Mouse (Mus musculus) gastrocnemius, adult 2 months (tissue): Measurements from ENCODE around the gene Erbb2. TPM values are rescaled to one million over a fixed set of nuclear protein-coding genes. Genes with fewer than 3 reads are reported as not detected.

Experiments used
- DNase-seq: peaks from one replicate; pipeline ENCODE4 v3.0.0; 2022
- H3K27ac ChIP-seq: fragments of 200-600 bp; 2 replicates; pipeline ENCODE4 v1.8.1; 2022; ENCODE audit warnings: mild to moderate bottlenecking
- H3K4me3 ChIP-seq: fragments of 200-600 bp; 2 replicates; pipeline ENCODE4 v1.8.1; 2022; ENCODE audit warnings: mild to moderate bottlenecking, moderate library complexity
- CTCF ChIP-seq: fragments of 200-600 bp; IDR thresholded peaks from 2 replicates; pipeline ENCODE4 v1.8.1; 2022; ENCODE audit warnings: antibody characterized with exemption, mild to moderate bottlenecking, moderate library complexity
- intact Hi-C: fragments of 180-260 bp; cut with DNase I; formaldehyde crosslinking; loops from one replicate; pipeline ENCODE4 v1.15.1; 2025
- total RNA-seq, 2 experiments: library from RNA; stranded (reverse); gene quantifications; 2 replicates each; pipeline ENCODE4 v1.2.3; 2021

The Erbb2 gene
- total RNA-seq, 2 experiments from 2014 or later, result 1.6 to 1.9 TPM

DNA sequence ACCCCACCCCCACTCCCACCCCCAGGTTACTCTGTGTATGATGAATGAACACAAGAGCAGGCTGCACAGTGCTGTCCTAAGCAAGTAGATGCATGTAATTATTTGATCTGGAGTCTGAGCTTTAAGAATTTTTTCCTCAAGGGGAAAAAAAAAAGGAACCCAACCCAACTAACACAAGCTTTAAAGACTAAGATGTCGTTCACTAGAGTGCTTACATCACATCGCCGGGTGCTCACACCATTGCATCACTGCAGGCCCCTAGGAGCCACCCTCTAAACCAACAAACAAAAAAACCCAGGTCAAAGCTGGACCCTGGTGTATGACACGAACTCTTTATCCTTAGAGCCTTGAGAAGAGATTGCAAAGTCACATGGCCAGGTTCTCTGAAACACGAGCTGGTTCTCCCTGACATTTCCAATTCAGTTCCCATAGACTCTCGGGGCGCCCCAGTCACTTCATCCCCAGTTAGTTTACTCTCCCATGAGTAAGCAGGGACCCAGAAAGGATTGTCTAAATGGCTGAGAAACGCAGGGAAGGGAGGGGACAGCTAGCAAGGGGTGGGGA is 61.7 kb downstream of the Erbb2 start:
- DNase-seq, result no peak
- intact Hi-C loops, result no loop called here
- no peak overlapping the region for H3K4me3 ChIP-seq
- no peak for TF ChIP-seq CTCF
- H3K27ac ChIP-seq, result no peak overlapping the region

DNA sequence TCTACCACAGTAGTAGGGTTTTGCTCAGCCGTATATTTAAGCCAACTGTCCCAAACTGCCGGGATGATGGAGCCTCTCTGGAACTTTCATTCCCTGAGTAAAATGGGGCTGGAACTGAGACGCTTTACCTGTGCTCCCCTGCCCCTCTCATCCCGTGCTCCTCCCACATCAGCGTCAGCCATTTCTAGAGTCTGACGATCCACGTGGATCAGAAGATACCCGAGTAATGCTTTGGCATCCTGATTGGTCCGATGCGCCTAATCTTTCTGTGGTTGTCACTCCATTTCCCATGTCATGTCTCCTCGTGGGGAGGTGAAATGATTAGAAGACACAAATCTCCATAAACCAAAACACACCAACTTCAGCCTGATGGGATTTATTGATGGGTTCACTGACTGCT is 62.7 kb downstream of the Erbb2 start:
- no peak for DNase-seq
- Histone ChIP-seq H3K4me3 (no peak overlapping the region), H3K27ac (no peak overlapping the region)
- no peak for TF ChIP-seq CTCF
- intact Hi-C loops, result no loop called here

DNA sequence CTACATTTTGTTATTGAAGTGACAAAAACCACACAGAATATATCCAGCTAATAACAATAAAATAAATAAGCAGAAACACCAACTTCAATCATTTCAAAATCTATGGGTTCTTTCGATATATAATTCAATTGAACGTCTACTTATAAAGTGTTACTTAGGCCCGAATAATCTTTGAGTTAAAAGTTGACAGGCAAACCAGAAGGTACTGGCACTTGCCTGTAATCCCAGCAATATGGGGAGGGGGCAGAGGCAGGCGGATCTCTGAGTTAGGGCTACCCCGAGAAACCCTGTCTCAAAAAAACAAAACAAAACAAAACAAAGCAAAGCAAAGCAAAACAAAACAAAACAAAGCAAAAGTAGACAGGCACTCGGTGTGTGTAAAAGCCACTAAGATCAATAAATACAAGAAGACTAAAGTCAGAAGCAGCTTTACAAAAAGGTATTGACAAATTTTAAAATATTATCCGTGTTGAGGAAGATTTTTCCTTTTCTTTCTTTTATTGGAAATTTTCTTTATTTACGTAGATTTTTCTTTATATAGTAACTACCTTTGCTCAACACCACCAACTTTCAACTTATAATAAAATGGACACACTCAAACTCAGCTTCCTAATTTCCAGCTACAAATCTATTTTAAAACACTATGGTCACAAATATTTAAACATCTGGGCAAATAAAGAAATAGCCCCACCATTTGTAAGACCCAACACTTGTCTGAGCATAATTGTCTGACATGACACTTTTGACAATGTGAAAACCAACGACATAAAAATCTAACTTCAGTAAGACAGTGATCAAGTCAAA is 63.6 kb downstream of the Erbb2 start:
- intact Hi-C loops, result no loop called here
- Histone ChIP-seq H3K4me3 (no peak overlapping the region), H3K27ac (no peak overlapping the region)
- no peak for DNase-seq
- TF ChIP-seq CTCF, result no peak

DNA sequence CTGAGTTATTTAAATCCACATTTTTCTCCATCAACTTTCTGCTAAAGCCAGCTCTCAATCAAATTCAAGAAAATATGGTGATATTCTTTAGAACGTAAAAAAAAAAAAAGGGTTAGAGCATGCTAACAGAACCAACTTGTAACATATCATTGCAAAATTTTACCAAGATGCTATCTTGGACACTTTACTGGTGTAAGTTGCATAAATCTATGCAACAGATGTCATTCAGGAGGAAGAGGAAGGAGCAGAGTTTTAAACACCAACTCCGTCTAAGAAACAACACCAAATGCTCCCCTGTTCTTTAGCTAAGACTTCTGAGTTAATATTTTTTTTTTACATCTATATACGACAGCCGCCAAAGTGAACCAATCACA is 64.2 kb downstream of the Erbb2 start:
- H3K27ac ChIP-seq, result no peak overlapping the region
- no peak overlapping the region for H3K4me3 ChIP-seq
- TF ChIP-seq CTCF, result no peak
- intact Hi-C loops, result no loop called here
- DNase-seq, result no peak

DNA sequence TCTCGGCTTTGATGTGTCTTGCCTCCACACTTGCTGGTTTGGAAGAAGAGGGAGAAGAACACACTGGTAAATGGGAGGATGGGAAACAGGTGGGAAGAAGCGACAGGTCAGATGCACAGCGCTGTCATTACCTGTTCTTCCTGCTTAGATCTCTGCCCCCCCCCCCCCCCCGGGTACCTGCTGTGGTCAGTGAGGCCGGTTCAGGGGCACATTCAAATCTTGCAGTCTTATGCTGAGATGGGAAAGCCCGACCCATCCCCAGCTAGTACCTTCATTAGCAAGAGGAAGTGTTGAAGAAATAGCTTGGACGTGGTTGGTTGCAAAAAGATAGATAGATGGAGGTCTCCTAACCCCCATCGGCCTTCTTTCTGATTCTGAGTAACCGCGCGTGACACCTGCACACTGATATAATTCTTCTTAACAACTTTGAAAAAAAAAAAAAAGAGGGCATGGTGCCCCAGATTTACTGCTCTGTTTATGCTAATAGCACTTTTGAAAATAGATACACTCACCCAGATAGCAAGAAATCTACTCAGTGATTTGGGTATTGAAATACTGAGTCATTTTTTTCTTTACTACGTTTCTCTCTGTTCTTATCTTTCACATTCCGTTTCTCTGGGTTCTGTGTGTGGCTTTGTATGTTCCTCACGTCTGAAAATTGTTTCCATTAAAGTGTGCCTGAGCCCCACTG is 64.9 kb downstream of the Erbb2 start:
- intact Hi-C loops, result no loop called here
- H3K27ac ChIP-seq, result no peak overlapping the region
- TF ChIP-seq CTCF, result no peak
- no peak overlapping the region for H3K4me3 ChIP-seq
- no peak for DNase-seq

DNA sequence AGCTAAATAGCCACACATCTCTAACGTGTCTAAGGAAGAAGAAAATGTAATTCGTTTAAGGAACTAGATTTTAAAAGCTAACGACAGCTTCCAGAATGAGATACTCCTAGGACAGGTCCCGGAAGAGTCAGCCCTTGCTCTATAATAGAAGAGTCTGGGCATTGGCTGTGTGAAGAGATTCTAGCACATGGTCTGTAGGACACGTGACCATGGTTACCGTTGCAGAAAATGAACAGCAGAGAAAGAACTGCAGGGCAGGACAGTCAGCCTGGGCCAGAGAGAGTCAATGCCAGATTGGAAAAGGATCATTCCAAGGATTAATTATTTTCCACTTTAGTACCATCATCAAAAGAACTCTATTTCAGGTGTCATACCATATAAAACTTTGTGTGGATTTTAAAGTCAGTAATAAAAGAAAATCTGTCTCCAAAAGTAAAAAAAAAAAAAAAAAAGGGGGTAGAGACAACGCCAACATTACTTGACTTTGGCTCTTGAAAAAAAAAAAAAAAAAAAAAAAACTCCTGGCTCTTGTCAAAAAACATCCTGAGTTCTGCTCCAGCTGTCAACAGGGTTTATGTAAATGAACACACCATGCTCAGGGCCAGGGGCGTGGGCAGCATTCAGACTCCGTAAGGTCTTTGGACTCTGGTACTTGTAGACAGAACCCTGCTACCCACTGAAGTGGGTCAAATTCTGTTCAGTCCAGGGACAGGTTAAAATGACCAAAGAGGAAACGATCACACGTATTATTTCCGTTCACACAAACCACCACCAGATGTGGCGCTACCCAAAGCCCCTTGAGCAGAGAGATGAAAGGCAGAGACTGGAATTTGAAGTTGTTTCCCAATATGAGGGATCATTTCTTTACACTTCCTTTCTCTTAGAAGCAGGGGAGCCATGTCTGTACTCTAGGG is 67.0 kb downstream of the Erbb2 start:
- Histone ChIP-seq H3K27ac (no peak overlapping the region), H3K4me3 (no peak overlapping the region)
- intact Hi-C loops, result no loop called here
- no peak for DNase-seq
- no peak for TF ChIP-seq CTCF

DNA sequence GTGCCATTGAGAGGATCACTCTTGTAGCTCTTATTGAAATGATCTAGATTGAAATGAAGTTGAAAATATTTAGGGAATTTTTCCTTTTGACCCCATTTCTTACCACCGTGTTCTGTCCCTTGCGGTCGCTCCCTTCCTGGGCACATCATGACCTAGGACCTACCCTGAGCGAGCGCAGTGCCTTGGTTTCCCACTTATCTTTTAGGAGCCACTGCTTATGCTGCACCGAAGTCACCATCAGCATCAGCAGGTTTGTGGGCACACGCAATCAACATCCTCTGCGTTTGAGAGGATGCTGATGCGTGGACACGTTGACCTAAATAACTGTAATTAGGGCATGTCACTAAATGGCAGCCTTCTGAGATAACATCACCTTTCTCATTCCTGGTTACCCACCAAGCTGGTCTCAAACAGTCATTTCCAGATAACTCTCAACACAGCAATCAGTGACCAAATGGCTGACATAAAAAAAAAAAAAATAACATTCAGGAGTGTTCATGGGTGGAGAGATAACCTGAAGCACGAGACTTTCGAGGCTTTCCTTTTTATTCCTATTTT is 67.7 kb downstream of the Erbb2 start:
- Histone ChIP-seq H3K27ac (no peak overlapping the region), H3K4me3 (no peak overlapping the region)
- no peak for DNase-seq
- intact Hi-C loops, result no loop called here
- TF ChIP-seq CTCF, result no peak

DNA sequence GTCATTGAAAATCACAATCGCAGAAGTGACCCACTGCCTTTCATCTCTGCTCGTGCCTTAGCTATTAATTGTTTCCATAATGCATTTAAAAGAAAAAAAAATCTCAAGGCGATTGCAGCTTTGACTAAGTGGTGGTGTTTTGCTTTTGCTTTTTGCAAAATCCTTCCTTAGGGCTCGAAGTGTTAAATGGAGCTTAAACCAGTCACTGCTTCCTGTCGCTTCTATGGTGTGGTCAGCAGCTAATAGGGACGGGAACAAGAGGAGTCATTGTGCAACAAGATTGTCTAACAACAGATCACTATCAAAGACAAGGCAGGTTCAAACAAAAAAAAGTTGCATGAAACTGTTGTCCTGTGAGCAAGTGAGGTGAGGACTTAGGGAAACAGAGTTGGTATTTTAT is 69.0 kb downstream of the Erbb2 start:
- no peak overlapping the region for H3K4me3 ChIP-seq
- intact Hi-C loops, result no loop called here
- TF ChIP-seq CTCF, result no peak
- no peak for DNase-seq
- no peak overlapping the region for H3K27ac ChIP-seq

DNA sequence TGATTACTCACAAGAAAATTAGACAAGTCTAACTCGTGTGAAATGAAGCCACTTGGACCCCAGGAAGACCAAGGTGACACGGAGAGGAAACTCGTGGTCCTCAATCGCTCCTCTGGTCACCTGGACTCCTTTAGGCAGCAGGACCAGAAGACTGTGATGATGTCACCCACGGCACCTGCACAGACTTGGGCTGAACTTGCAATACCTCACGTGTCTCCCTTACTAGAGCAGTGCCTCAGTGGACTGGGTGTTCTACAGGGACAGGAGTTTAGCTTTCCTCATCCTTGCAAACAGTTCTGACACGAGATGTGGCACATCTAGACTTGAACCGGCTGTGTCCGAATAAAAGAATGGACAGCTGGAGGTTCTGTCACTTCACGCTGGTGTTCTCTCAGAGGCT is 69.8 kb downstream of the Erbb2 start:
- TF ChIP-seq CTCF, result no peak
- Histone ChIP-seq H3K4me3 (no peak overlapping the region), H3K27ac (no peak overlapping the region)
- intact Hi-C loops, result no loop called here
- DNase-seq, result no peak

DNA sequence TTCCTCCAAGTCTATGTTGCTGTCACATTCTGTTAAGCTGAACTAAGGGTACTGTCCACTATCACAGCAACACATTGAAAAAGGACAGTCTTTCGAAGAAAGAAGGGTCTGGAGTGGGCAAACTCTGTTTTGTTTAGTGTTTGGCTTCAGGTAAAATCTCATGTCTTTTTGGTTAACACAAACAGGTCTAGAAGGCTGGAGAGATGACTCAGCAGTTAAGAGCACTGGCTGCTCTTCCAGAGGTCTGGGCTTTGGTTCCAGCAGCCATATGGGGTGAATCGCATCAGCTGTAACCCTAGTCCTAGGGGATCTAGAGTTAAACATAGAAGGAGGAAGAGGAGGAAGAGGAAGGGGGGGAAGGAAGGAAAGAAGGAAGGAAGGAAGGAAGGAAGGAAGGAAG is 73.5 kb downstream of the Erbb2 start:
- Histone ChIP-seq H3K4me3 (no peak overlapping the region), H3K27ac (no peak overlapping the region)
- DNase-seq, result no peak
- no peak for TF ChIP-seq CTCF
- intact Hi-C loops, result no loop called here

Other genes with a start within 250 kb of the Erbb2 start
- gene Med1, start 219.2 kb upstream of the Erbb2 start, total RNA-seq, result 10 to 100 TPM; 26.4 to 33.1 TPM
- 10 to 100 TPM; 14.2 to 17.1 TPM for gene Cdk12, start 209.4 kb upstream of the Erbb2 start, total RNA-seq
- not detected for gene Neurod2, start 82.8 kb upstream of the Erbb2 start, total RNA-seq
- not detected for gene Ppp1r1b, start 64.1 kb upstream of the Erbb2 start, total RNA-seq
- 10 to 100 TPM; 11.8 to 12.1 TPM for gene Stard3, start 54.1 kb upstream of the Erbb2 start, total RNA-seq
- gene Tcap, start 28.7 kb upstream of the Erbb2 start, total RNA-seq, result 1,000 to 10,000 TPM; 3,050 to 3,067 TPM
- gene Pnmt, start 26.0 kb upstream of the Erbb2 start, total RNA-seq, result 1 to 10 TPM; 1.8 to 5.9 TPM
- gene Pgap3, start 12.0 kb upstream of the Erbb2 start, total RNA-seq, result 1 to 10 TPM; 2.2 to 3.0 TPM
- gene Mien1, start 26.5 kb downstream of the Erbb2 start, total RNA-seq, result 10 to 100 TPM; 30.3 to 37.4 TPM
- not detected for gene Grb7, start 33.9 kb downstream of the Erbb2 start, total RNA-seq
- under 1 TPM in 1 of 2 experiments, not detected in 1; 0.22 TPM for gene Ikzf3, start 133.6 kb downstream of the Erbb2 start, total RNA-seq
- not detected for gene Zpbp2, start 138.6 kb downstream of the Erbb2 start, total RNA-seq
- gene Ormdl3, start 174.9 kb downstream of the Erbb2 start, total RNA-seq, result 10 to 100 TPM; 24.5 to 25.7 TPM
- gene Lrrc3c, start 185.8 kb downstream of the Erbb2 start, total RNA-seq, result not detected
- 1 to 10 TPM; 4.6 to 5.6 TPM for gene Gm12355, start 213.2 kb downstream of the Erbb2 start, total RNA-seq
- 10 to 100 TPM; 17.7 to 28.8 TPM for gene Gsdma3, start 213.9 kb downstream of the Erbb2 start, total RNA-seq
- gene Gsdma2, start 234.3 kb downstream of the Erbb2 start, total RNA-seq, result 1 to 10 TPM; 1.1 to 1.7 TPM